Mouse (Mus musculus) limb, embryonic 10.5 days (tissue): ENCODE data around the gene Aurka. TPM values are rescaled to one million over a fixed set of nuclear protein-coding genes. Genes with fewer than 3 reads are reported as not detected.

Experiments
- DNase-seq: peaks from one replicate; pipeline ENCODE4 v3.0.0-alpha.2; 2017; ENCODE audit warnings: low spot score
- H3K27ac ChIP-seq: fragments of 300-500 bp; sonication (generic); 2 replicates; pipeline ENCODE4 v1.5.1; 2016; ENCODE audit warnings: mild to moderate bottlenecking
- H3K27me3 ChIP-seq: fragments of 300-500 bp; sonication (generic); 2 replicates; pipeline ENCODE4 v1.6.1; 2016; ENCODE audit warnings: low read depth, mild to moderate bottlenecking; ENCODE audit not compliant: poor library complexity, severe bottlenecking
- H3K36me3 ChIP-seq: fragments of 300-500 bp; sonication (generic); 2 replicates; pipeline ENCODE4 v1.6.1; 2016; ENCODE audit warnings: mild to moderate bottlenecking, moderate library complexity
- H3K4me1 ChIP-seq: fragments of 300-500 bp; sonication (generic); 2 replicates; pipeline ENCODE4 v1.6.1; 2016
- H3K4me3 ChIP-seq: fragments of 300-500 bp; sonication (generic); 2 replicates; pipeline ENCODE4 v1.5.1; 2016; ENCODE audit warnings: mild to moderate bottlenecking, moderate library complexity
- H3K9me3 ChIP-seq: fragments of 300-500 bp; sonication (generic); replicated peaks from 2 replicates; pipeline ENCODE4 v1.6.1; 2016; ENCODE audit warnings: mild to moderate bottlenecking
- WGBS: fragments of 180-500 bp; shearing (Covaris S2); methylation state at CpG from one replicate; pipeline ENCODE4 v1.1.7; 2016; 5-methylcytosine and 5-hydroxymethylcytosine counted together
- polyA plus RNA-seq: library from polyadenylated mRNA; unstranded; fragments of >200 nt; fragmentation: Nextera tagmentation; extraction: Ambion mirVana; gene quantifications from 2 replicates; pipeline ENCODE4 v1.2.1, GENCODE M21; 2016

Aurka gene
- polyA plus RNA-seq, 1 experiment from 2014 or later: 223 TPM

DNA sequence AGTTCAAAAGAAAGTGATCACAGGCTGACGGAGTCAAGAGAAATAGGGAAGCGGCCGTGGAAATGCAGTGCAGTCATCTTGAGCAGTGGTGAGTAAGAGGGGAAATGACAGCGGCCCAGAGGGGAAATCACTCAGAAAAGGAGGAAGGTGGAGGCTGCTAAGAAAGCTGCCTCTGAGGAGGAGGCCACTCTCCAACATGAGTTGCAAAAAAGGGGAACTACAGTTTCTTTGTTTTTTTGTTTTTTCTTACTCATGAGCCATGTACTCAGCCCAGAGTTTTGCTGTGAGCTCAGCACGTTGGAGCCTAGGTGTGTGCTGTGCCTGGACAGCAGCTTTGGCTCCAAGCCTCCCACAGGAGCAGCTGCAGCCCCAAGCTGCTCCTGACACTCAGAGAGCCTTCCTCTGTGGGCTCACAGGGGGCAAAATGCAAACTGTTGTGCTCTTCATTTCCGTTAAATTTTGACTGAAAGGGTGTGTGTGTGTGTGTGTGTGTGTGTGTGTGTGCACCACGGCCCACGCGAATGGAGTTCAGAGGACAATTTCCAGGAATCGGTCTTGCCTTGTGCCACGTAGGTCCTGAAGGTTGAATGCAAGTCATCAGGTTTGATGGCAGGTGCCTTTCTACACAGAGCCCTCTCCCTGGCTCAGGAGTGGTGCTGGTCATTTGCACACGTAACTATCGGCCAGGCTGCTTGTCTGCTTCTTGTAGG is 30.9 kb upstream of the Aurka start:
- H3K4me1 ChIP-seq: peaks cover 2% of the 10 kb centered on the region; the same call in 1 of the 2 replicates
- no peaks in the 10 kb centered on the region for H3K9me3 ChIP-seq
- WGBS: 74% methylated on average over 13 of the region's 13 CpGs
- DNase-seq: no peak
- no peak overlapping the region for H3K4me3 ChIP-seq
- H3K27ac ChIP-seq: no peak overlapping the region
- no peaks in the 10 kb centered on the region for H3K27me3 ChIP-seq
- no peaks in the 10 kb centered on the region for H3K36me3 ChIP-seq

DNA sequence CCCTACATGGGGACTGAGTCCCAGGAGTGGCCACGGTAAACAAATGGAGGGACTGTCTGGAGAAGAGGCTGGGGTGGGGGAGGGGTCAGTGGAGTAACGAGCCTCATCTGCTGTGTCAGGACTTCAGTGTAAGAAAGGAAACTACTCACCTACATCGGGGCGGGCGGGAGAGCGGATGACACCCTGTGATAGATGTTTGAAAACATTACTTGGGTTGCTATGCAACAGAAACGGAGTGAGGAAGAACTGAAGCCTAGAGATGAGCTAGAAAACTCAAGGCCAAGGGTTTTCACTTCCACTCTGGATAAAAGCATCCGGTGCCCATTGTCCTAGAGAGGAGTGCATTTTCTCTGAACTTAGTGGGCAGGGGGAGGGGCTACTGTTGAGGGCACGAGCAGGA is 29.6 kb upstream of the Aurka start:
- no peak for DNase-seq
- 59% methylated on average over 9 of the region's 9 CpGs for WGBS
- H3K4me3 ChIP-seq: no peak overlapping the region
- peaks cover 8% of the 10 kb centered on the region; the same call in 1 of the 2 replicates for H3K4me1 ChIP-seq
- H3K36me3 ChIP-seq: no peaks in the 10 kb centered on the region
- H3K27ac ChIP-seq: no peak overlapping the region
- H3K27me3 ChIP-seq: no peaks in the 10 kb centered on the region
- no peaks in the 10 kb centered on the region for H3K9me3 ChIP-seq

DNA sequence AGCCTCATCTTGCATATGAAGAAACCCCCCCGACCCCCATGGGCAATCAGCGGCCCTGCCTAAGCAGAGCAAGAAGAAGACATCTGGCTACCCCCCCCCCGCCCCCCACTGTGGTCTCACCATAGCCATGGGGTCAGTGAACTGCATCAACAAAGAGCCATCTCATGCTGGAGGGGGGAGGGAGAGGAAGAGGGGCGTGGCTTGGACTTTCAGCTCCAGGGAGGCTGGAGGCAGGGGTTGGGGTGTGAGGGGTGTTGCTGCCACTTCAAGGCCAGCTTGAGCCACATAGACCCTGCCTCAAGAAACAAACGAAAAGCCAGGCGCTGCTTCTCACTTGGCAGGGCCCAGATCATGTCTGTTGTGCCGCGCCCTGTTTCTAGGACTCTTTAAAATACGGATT is 25.6 kb upstream of the Aurka start:
- DNase-seq: no peak
- Histone ChIP-seq H3K27ac (no peak overlapping the region), H3K4me3 (no peak overlapping the region)

DNA sequence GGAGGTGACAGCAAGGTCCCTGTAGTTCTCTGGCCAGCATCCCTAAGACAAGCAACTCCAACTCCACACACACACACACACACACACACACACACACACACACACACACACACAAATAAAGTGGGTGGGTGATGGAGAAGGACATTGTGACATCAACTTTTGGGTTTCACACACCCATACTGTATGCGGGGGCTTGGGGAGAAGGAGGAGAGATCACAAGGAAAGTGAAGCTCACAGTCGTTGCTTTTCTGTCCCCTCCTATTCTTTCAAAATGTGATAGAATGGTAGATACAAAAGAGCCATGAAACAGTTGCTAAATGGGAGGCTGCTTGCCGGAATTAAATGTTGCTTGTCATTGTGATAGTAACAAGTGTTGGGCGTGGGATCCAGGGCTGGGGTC is 24.3 kb upstream of the Aurka start:
- no peak overlapping the region for H3K4me3 ChIP-seq
- H3K9me3 ChIP-seq: no peaks in the 10 kb centered on the region
- no peaks in the 10 kb centered on the region for H3K36me3 ChIP-seq
- H3K27me3 ChIP-seq: no peaks in the 10 kb centered on the region
- H3K4me1 ChIP-seq: peaks cover 11% of the 10 kb centered on the region; the same call in 1 of the 2 replicates
- no peak overlapping the region for H3K27ac ChIP-seq
- 74% methylated on average over 4 of the region's 4 CpGs for whole genome bisulfite sequencing
- no peak for DNase-seq

More for the DNA sequence above, 25.6 kb upstream of the Aurka start:
- WGBS: 36% methylated on average over 9 of the region's 9 CpGs
- H3K9me3 ChIP-seq: no peaks in the 10 kb centered on the region
- no peaks in the 10 kb centered on the region for H3K27me3 ChIP-seq
- H3K36me3 ChIP-seq: no peaks in the 10 kb centered on the region
- peaks cover 8% of the 10 kb centered on the region; the same call in 1 of the 2 replicates for H3K4me1 ChIP-seq

DNA sequence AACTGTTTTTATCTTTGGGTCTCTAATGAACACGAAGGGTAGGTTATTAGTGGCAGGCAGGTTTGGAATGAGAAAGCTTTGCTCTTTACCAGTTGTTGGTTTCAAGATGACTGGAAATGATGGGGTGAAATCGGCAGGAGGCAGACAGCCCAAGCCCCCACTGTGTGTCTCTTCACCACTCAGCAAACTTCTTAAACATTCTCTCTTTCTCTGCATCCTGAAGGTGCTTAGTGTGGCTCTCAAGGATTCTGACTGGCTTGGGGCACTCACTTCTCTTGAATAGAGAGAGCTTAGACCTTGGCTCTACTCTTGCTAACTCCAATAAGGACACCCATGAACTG is 23.7 kb upstream of the Aurka start:
- Histone ChIP-seq H3K4me3 (no peak overlapping the region), H3K27me3 (no peaks in the 10 kb centered on the region), H3K27ac (no peak overlapping the region), H3K9me3 (no peaks in the 10 kb centered on the region), H3K36me3 (no peaks in the 10 kb centered on the region), H3K4me1 (peaks cover 11% of the 10 kb centered on the region; the same call in 1 of the 2 replicates)
- 65% methylated on average over 2 of the region's 2 CpGs for WGBS
- no peak for DNase-seq

DNA sequence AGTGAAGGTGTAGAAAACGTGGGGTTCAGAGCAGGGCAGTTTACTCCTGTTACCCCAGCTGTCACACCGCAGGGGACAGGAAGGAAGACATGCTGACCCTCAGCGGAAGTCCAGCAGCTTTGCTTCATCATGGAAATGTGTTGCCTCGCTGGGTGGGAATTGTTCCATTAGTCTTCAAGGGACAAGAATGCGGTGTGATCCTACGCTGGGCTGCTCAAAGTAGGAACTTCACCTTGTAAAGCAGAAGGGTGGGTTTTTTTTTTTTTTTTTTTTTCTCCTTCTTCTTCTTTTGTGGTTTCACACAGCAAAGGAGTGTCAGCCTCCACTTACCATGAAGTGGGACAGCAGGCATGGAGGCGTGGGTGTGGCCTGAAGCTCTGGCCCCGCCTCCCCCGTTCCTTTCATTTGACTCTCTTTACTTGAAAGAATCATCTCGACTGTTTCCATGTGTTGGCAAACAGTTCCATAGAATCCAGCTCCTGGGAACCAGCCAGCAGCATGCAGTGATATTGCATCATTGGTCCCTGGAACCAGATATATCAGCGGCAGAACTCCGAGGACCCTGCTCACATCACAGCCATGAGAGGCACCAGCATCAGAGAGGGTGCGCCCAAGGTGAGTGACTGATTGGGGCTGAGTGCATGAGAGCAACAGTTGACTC is 23.2 kb upstream of the Aurka start, which contains the start of gene Cass4:
Gene Cass4 (plus strand): TSS at position 404 of the 661 bp plus-strand sequence.
- no peak within 1 kb of the TSS for H3K27ac ChIP-seq
- H3K27me3 ChIP-seq: no peaks in the 10 kb centered on the region
- WGBS: 31% methylated on average over 13 of the region's 13 CpGs
- no peak within 1 kb of the TSS for H3K4me3 ChIP-seq
- H3K36me3 ChIP-seq: no peaks in the 10 kb centered on the region
- DNase-seq: no peak
- peaks cover 11% of the 10 kb centered on the region; the same call in 1 of the 2 replicates for H3K4me1 ChIP-seq
- no peaks in the 10 kb centered on the region for H3K9me3 ChIP-seq

DNA sequence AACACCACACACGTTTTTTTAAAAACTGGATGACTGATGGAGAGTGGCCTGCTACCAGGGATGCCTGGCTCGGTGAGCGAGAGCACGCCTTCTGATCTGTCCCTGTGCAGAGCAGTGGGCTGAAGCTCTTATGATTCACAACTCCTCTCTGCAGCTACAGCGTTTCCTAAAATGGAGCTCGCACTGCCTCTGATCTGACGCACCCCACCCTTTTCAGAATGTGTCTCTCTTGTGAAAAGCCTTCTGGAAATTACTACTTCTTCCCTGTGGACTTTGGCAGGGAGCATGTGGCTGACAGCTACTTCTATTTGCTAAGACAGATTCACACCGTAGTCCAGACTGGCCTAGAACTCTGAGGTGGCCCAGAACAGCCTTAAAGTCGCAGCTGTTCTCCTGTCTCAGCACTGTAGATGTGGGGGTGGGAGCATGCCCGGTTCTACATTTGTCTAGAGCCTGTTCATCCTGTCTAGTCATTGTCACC is 21.7 kb upstream of the Aurka start:
- no peaks in the 10 kb centered on the region for H3K27me3 ChIP-seq
- H3K9me3 ChIP-seq: no peaks in the 10 kb centered on the region
- no peak overlapping the region for H3K27ac ChIP-seq
- peaks cover 11% of the 10 kb centered on the region; the same call in 1 of the 2 replicates for H3K4me1 ChIP-seq
- no peak for DNase-seq
- H3K4me3 ChIP-seq: no peak overlapping the region
- no peaks in the 10 kb centered on the region for H3K36me3 ChIP-seq
- 75% methylated on average over 10 of the region's 10 CpGs for WGBS

DNA sequence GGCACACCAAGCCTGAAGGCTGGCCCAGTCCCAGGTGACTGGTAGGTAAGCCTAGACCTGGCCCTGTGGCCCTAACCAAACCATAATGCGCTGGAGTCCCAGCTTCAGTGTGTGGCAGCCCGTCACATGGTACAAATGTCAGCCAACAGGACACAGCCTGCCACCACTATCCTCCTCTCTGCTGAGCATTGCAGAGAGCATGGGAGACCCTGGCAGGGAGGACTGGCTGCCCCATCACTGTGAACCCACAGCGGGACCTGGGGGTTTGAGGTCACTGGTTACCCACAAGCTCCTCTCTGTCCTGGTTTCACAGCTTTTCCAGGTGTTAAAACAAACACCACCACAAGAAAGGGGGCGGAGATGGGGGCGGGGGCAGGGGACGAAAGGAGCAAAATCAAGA is 20.0 kb upstream of the Aurka start:
- no peaks in the 10 kb centered on the region for H3K36me3 ChIP-seq
- no peak for DNase-seq
- H3K9me3 ChIP-seq: no peaks in the 10 kb centered on the region
- H3K27me3 ChIP-seq: no peaks in the 10 kb centered on the region
- WGBS: 19% methylated on average over 6 of the region's 6 CpGs
- no peak overlapping the region for H3K4me3 ChIP-seq
- no peak overlapping the region for H3K27ac ChIP-seq
- 0 out of 2 replicates have a peak, but pooled peaks cover 3% of the 10 kb centered on the region for H3K4me1 ChIP-seq

DNA sequence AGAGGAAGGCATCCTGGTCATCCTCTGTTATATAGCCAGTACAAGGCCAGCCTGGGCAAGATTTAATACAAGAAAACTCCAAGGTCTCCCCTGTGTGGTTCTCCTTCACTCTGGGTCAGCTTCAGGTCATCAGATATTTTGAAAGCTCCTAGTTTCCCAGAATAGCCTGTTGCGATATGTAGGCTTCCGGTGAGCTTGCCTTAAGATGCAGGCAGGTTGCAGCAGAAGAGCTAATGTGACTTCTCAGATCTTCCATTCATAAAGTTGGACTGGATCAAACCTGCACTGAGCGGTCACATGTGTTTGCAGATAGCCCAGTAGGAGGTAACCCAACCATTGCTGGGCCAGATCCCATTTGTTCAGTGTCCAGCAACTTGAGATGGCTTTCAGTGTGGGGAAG is 14.4 kb upstream of the Aurka start:
- no peaks in the 10 kb centered on the region for H3K27me3 ChIP-seq
- 94% methylated on average over 3 of the region's 3 CpGs for WGBS
- no peaks in the 10 kb centered on the region for H3K9me3 ChIP-seq
- H3K27ac ChIP-seq: no peak overlapping the region
- peaks cover 39% of the 10 kb centered on the region for H3K36me3 ChIP-seq
- H3K4me1 ChIP-seq: no peaks in the 10 kb centered on the region
- no peak overlapping the region for H3K4me3 ChIP-seq
- no peak for DNase-seq

DNA sequence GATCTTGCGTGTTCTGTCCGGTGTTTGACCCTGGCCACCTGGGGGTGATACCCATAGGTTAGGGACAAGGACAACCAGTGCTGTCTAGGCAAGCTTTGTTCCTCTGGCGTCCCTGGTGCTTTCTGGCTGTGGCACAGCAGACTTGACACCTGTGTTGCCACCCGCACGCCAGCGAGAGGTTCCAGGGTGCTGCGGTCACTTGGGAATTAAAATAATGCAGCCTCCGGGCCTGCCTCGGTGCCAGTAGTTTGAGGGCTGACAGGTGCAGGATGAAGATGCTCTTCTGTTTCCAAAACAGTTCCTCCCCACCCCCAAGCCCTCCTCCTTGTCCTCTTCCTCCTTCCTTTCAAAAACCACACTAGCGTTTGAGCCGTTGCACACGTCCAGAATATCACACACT is 11.6 kb upstream of the Aurka start:
- H3K4me3 ChIP-seq: no peak overlapping the region
- H3K27ac ChIP-seq: no peak overlapping the region
- no peak for DNase-seq
- peaks cover 67% of the 10 kb centered on the region for H3K36me3 ChIP-seq
- no peaks in the 10 kb centered on the region for H3K9me3 ChIP-seq
- WGBS: 91% methylated on average over 12 of the region's 12 CpGs
- no peaks in the 10 kb centered on the region for H3K4me1 ChIP-seq
- H3K27me3 ChIP-seq: no peaks in the 10 kb centered on the region

DNA sequence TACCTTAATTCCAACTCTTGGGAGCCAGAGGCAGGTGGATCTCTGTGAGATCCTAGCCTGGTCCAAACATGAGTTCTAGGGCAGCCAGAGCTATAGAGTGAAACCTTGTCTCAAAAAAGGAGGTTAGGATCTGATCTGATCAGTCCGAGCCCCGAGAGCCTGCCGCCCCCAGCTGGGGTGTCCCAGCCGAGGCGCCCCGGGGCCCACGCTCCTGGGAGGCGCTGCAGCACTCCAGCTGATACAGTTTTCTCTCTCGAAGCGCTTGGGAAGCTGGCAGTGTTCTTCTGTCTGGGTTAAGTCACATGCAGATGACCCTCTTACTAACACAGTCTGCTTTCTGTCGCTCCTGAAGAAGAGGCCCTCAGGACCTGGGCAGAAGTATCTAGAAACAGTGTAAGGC is 11.0 kb upstream of the Aurka start:
- 97% methylated on average over 11 of the region's 11 CpGs for WGBS
- Histone ChIP-seq H3K4me3 (no peak overlapping the region), H3K4me1 (no peaks in the 10 kb centered on the region), H3K9me3 (no peaks in the 10 kb centered on the region), H3K27me3 (no peaks in the 10 kb centered on the region), H3K27ac (no peak overlapping the region), H3K36me3 (peaks cover 72% of the 10 kb centered on the region)
- no peak for DNase-seq

DNA sequence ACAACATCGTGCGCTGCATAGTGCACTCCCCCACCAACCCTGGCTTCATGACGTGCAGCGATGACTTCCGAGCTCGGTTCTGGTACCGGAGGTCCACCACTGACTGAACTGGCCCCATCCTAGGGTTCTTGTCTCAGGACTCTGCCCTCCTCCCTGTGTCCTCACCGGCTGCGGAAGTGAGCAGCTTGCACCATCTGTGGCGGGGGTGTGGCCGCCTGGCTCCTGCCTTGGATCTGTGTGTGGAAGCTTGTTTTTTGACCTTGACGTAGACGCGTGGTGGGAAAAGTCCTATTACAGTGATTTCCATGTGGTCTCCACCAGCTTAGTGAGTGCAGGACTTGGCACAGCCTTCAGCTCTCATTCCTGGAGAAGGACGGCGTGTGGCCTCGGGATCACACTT is 10.2 kb upstream of the Aurka start:
- WGBS: 94% methylated on average over 17 of the region's 17 CpGs
- Histone ChIP-seq H3K27ac (no peak overlapping the region), H3K4me1 (no peaks in the 10 kb centered on the region), H3K4me3 (no peak overlapping the region), H3K36me3 (peaks cover 81% of the 10 kb centered on the region), H3K27me3 (no peaks in the 10 kb centered on the region), H3K9me3 (no peaks in the 10 kb centered on the region)
- no peak for DNase-seq

DNA sequence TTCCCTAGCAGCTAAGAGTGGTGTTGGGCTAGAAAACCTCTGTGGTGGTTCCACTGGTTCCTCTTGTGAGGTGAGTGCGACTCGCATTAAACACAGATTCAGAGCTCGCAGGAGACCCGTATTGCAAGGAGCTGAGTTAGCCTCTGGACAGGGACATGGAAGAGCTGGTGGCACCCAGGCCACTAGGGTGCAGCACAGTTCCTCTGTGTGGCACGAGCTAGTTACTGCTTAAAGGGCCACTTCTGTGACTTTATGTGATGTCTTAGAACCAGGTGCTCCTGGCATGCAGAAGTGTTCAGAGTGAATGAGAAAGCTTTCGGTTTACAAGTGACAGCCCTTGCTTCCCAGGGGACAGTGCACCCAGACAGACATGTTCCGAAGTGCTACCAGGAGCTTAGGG is 8.0 kb upstream of the Aurka start:
- Histone ChIP-seq H3K4me3 (no peak overlapping the region), H3K9me3 (no peaks in the 10 kb centered on the region), H3K4me1 (no peaks in the 10 kb centered on the region), H3K27ac (no peak overlapping the region), H3K27me3 (no peaks in the 10 kb centered on the region), H3K36me3 (peaks cover 100% of the 10 kb centered on the region)
- 82% methylated on average over 7 of the region's 7 CpGs for WGBS
- DNase-seq: no peak
